Mouse (Mus musculus) adrenal gland (tissue): Measurements from ENCODE around the gene Tfap2a.

Experiments used
- intact Hi-C: fragments of 180-260 bp; cut with DNase I; formaldehyde crosslinking; loops from one replicate; pipeline ENCODE4 v1.15.1; 2025
- long read RNA-seq, 2 experiments: library from polyadenylated mRNA; unstranded; transcript quantifications; one replicate each; pipeline ENCODE4 v2.0.0; 2020; ENCODE audit warnings: borderline replicate concordance in 1 of 2; ENCODE audit not compliant: insufficient replicate concordance in 1 of 2

The Tfap2a gene
- long read RNA-seq, experiment 1, result 0 reads
- long read RNA-seq, experiment 2, partial matches to known transcripts, result 0 of 1 reads
- long read RNA-seq, experiment 2, other reads (novel, unspliced or antisense), result 1 of 1 reads

DNA sequence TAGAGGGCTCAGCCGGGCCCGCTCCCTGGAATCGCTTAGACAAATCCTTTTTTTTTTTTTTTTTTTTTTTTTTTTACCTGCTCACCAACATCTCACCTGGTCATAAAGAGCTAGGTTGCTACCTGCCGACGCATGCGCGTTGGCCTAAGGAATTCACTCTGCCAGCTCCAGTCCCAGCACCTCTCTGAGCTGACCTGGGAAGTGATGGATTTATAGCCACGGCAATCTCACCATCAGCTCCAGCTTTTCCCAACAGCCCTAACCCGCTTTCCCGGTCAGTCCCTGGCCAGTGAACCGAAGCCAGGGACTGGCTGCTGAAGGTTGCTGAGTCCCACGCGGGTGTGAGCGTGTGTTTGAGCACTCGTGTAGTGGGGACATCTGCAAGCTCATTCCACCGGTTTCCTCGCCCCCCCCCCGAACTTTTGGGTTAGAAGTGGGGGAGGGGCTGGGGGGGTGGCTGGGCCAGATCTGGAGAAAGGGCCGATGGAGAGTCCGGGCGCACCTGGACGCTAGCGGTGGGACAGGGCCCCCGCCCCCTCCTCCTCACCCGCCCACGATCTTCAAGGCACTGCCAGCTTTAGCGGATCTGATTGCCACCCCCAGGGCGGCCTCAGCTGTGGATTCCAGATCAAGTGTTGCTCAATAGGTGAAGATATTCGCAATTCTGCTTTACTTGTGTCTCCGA, at the start of gene Tfap2a:
Tfap2a (minus strand) TSS at position 181 of the 685 bp plus-strand sequence.
- intact Hi-C loops, result no loop called here

DNA sequence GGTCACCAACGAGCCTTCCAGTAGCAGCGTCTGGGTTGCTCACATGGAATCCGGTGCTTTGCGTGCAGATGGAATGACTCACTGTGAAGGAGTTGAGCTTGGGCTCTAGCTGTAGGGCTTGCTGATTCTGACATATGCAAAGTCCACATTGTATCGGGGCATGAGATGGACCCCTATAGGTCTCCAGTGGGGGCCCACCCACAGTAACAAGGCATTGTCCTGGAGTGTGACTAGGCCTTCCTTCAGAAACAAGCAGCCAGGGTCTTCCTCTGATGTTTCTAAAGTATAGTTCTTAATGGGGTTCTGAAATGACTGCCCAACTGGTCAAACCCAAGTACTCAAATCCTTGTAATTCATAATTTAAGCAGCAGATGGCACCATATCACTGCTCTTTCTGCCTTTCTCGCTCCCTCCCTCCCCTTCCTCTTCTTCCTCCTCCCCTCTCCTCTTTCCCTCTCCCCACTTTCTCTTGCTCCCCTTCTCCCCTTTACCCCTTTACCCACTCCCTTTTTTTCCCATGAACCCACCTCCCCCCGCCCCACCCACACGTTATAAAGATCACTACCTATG, 46.1 kb upstream of the Tfap2a start:
- intact Hi-C loops, result loop anchor here (2.0 to 5.0 kb wide), 3 partner anchors 38 to 455 kb away; no protein-coding TSS in a partner anchor

DNA sequence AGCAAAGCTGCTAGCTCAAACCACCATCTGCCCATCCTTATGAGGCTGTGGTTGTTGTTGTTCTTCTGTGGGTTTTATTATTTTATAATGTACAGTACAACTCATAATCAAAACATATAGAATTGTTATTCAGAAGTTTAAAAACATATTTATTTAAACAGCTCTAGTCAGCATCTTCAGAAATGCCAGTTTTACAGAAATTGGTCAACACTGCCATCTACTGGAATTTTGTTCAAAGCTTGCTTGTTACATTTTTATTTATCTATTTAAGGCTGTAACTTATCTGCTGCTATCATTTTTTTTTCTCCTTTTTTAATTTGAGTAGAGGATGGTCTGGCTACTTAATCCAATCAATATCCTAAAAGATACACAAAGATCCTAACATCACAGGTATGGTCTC, 19.8 kb upstream of the Tfap2a start:
- intact Hi-C loops, result loop anchor here (5.0 to 10.0 kb wide), 4 partner anchors 803 to 1903 kb away; no protein-coding TSS in a partner anchor

DNA sequence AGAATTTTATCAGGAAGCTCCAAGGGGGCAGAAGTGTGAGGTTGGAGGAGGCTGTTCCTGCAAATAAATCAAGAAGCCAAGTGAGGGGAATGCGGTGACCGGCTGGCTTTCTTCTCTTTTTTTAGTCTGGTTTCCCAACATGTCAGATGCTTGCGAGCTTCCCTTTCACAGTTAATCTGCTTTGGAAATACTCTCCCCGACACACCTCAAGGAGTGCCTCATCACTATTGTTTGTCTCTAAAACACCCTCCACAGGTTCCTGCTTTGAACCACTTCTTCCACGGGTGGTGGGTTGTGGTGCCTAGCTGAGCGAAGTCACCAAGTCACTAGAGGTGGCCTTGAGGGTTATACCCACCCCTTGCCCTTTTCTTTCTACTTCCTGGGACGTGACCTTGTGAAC, 18.2 kb upstream of the Tfap2a start:
- intact Hi-C loops, result loop anchor here (5.0 to 10.0 kb wide), 4 partner anchors 802 to 1902 kb away; no protein-coding TSS in a partner anchor

DNA sequence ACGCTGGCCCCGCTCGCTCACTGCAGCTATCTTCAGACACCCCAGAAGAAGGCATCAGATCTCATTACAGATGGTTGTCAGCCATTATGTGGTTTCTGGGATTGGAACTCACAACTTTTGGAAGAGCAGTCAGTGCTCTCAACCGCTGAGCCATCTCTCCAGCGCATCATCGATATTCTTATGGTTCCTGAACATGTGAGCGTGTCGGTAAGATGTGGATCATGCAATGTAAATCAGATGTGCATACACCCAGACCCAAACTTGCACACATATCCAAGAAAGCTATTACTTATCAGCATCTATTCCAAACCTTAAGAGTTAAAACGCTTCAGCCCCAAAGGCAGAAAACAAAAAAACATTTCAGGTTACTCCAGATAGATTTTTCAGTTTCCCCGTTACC, 15.9 kb upstream of the Tfap2a start:
- intact Hi-C loops, result loop anchor here (10.0 kb wide), 2 partner anchors 799 to 1899 kb away; no protein-coding TSS in a partner anchor

DNA sequence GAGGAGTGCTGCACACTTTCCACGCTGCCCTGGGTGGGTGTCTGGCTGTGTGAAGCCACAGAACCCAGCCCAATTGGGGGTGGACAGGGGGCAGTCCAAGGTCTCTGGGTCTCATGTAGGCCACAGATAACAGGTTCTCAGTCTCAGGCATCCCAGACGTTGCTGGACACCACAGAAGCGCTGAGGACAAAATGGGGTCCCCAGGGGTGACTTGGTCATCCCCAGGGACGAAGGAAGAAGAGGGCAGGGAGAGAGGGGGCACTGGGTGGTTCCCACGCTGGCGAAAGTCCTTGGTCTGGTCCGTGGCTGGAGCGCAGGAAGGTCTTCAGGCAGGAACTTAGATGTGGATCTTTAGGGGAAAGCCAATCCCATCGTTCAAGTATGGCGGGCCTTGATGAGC, 13.7 kb upstream of the Tfap2a start:
- intact Hi-C loops, result loop anchor here (10.0 kb wide), 2 partner anchors 797 to 1897 kb away; no protein-coding TSS in a partner anchor

DNA sequence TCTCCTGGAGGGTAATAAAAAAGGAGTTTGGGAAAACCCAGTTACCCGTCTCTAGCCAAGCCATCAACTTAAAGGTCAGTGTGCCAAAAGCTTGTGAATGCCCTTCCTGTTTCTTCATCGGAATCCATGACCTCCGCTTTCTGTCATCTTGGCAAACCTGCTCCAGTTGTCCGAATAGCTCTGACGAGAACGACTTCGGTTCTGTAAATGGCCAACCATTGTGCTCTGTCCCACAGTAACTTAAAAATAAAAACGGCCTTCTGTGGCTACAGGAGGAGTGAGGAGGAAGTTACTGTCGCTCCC, 11.4 kb upstream of the Tfap2a start:
- intact Hi-C loops, result loop anchor here (5.0 to 10.0 kb wide), 2 partner anchors 1307 to 1565 kb away; no protein-coding TSS in a partner anchor

DNA sequence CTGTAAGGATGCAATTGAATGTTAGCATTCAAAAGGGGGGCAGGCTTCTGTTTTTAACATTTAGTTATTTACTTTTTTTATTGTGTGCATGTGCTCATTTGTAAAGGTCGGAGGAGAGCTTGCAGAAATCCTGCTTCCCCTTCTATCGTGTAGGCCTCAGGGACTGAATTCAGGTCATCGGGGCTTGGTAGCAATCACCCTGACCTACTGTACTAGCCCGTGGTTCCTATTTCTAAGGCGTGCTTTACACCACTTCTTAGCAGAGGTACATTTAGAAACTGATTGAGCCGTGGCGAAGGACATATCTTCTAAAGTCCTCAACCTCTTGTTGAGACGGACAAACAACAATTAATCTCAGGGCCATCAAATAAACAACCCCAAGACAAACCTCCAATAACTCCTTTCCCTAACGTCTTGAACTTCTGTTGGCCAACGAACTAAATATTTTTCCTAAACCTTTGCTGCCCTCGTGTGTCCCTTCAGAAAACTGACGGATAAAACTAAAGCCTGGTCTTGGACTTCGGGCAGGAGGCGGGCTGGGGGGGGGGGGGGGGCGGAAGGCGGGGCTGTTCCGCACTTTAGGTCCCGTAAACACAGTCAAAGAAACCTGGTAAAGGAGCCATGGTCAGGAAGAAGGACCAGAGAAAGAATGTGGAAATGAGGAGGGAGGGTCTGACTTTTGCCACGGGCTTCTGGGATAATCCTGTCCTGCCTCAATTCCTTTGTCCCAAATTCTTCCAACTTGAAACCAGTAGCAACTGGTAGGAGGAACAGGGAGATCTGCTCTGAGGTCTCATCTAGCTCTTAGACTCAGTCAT, 10.8 kb upstream of the Tfap2a start:
- intact Hi-C loops, result loop anchor here (5.0 to 10.0 kb wide), 2 partner anchors 1307 to 1564 kb away; no protein-coding TSS in a partner anchor

DNA sequence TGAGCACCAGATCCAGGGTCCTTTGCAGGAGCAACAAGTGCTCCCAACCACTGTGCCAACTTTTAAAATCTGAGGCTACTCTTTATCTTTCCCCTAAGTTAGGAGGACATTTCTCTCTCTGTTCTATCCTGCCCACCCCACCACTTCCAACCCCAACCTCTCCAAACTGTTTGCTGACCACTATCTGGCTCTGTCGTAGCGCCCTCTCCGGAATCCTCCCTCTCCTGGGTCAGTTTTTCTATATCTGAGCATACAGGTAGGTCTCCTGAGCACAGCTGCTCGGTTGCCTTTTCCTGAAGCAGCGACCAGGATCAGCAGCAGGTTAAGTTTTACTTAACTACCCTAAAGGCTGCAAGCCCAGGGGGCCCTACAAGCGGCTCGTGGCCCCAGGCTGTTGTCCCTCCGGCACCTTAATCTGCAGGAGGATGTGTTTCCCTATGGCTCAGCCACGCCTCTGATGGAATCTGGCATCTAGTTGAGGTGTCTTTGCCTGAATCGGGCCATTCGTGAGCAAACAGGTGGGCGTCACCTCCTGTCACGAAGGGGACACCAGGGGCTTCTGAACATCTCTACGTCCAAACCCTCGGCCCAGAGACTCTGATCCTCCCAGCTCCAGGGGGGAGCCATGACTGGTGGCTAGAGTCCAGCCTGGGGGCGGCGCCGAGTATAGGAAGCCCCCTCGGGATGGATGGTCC, 6.1 kb upstream of the Tfap2a start:
- intact Hi-C loops, result loop anchor here (10.0 kb wide), 1 partner anchor 1559 kb away; no protein-coding TSS in a partner anchor

DNA sequence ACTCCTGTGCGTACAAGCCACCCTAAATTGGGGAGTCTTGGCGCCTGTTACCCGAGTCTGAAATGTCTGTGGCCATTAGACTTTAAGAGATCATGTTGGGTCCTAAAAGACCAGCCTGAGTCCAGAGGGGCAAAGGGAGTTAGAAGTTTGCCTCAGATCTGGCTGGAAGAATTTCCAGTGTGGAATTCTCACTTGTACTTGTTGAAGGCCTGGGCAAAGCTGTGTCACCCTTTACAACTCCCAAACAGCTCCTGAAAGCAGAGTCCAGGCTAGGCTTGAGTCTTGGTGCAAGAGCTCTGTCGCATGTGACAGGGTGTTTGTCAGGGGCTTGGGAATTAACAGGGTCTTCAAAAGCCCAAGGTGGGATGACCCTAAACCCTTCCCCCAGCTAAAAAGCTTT, 5.0 kb upstream of the Tfap2a start:
- intact Hi-C loops, result loop anchor here (10.0 kb wide), 1 partner anchor 1558 kb away; no protein-coding TSS in a partner anchor

DNA sequence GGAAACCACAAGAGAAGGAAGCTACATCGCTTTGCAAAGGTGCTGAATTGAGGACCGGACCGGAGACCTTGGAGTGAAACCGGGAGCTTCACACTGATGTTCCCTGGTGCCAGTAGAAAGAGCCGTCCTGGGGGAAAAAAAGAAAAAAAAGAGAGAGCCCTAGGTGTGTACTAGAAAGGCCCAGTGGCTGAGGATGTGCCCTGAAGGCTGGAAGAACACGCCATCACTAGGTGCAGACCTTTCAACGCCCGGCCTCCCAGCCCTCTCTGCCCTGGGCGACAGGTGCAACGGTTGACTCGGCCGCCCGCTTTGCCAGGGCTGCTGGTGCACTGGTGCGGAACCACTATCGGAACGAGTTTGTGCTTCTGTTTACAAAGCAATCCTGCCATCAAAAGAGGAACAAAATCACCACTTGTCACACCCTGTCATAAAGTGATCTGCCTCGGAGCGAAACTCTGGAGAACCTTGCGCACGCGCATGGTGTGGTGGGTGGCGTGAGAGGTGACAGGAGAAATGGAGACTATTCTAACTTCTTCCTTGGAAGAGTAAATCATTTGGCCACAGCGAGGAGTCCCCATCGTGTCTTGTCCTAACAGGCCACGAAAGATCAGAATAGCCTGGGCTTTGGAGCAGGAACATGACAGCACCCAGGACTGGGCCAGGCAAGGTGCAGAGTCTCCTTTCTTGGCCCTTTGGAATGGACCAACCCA, 3.8 kb upstream of the Tfap2a start:
- intact Hi-C loops, result loop anchor here (10.0 kb wide), 1 partner anchor 1557 kb away; no protein-coding TSS in a partner anchor

DNA sequence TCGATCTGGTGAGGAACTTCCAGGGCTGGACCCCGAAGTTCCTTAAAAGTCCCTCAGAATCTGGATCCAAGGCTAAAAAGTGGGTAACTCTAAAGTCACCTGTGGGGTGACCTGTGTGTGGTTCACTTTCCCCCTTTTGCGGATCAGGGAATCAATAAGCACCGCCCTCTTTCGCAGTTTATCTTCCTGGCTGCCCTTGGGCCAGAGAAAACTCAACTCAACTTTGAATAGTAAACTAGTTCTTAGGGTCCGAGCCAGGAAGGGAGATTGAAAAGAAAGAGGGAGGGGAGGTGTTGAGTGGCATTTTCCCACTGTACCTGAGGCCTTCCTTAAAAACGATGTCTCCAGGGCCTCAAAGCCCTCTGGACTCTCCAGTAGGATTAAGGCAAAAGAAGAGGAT, 3.3 kb upstream of the Tfap2a start:
- intact Hi-C loops, result loop anchor here (10.0 kb wide), 1 partner anchor 1557 kb away; no protein-coding TSS in a partner anchor

DNA sequence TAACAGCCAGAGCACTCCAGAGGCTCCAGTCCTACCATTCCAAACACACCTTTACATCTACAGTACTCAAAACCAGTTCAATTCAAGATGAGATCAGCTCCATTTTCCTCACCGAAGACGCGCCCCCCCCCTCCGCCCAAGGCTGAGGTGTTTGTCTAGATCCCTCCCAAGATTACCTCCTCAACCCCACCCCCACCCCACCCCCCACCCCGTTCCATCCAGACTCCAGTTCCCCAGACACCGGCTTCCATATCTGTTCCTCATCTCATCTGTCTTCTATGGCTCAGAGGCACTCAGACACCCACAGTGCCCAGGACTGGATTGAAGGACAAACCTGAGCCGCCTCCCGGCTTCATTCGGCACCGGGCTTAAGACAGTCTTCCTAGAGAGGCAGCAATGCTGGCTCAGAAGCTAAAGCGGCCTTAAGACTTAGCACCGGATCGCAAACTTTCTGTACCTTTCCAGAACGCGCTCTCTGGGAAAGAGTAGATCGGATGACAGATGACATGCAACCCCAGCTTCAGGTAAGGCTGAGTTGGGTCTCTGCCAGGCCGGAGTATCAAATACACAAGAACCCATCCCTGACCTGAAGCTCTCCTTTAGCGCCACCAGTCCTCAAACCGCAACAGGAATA, 2.7 kb upstream of the Tfap2a start:
- intact Hi-C loops, result loop anchor here (10.0 kb wide), 1 partner anchor 1556 kb away; no protein-coding TSS in a partner anchor

DNA sequence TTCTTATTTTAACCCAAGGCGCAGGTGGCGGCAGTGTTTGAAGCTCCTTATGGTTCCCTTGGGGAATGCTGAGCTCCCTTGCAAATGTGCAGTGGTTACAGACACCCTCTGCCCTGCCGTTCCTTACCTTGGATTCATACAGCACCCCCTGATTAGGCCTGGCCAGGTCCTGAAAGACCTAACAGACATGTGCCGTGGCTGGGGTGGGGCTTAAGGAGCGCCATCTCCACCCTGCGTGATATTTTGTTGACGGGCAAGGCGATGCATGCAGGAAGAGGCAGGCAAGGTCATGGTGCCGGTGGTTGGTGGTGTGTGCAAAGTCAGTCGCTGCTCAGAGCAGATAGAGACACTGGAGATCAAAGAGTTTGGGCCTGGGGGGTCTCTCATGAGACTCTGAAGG, 1.7 kb upstream of the Tfap2a start:
- intact Hi-C loops, result loop anchor here (10.0 kb wide), 1 partner anchor 1555 kb away; no protein-coding TSS in a partner anchor

DNA sequence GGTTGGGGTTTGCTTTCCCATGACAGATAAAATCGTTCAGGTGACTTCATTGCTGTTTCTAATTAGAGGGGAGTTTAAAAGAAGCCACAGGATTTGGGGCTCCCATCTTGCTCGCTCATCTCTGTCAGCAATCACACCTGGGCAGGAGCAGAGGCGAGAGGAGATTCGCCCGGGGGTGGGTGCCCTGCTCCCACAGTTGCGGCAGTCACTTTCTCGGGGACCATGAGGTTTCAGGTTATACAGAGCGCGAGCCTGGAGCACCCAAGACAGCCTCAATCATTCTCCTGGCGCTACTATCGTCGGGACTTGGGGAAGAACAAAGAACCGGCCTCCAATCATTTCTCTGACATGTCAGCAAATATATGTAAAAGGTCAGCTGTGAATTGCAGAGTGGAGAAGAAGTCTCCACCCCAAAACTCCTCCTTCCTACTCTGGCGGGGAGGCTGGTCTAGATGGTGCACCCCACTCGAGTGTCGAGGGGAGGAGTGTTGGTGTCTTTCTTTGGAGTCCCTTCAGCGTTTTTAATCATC, 1.0 kb upstream of the Tfap2a start:
- intact Hi-C loops, result no loop called here

DNA sequence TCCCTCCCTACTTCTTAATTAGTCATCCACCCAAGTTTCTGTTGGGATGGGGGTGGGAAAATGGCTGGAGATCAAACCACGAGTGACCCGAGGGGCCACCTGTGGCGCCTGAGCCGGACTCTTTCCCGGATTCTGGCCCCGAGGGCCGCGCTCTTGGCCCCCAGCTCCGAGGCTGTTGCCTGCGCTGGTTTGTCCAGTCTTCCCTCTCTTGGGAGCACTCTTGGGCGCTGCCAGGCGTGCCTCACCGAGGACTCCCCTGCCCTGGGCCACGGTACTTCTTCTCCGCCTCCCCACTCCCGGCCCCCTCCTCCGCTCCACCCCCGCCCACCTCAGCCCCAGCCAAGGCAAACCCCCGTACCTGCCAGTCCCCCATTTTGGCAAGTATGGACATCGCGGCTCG, 415 bp downstream of the Tfap2a start:
- intact Hi-C loops, result no loop called here

DNA sequence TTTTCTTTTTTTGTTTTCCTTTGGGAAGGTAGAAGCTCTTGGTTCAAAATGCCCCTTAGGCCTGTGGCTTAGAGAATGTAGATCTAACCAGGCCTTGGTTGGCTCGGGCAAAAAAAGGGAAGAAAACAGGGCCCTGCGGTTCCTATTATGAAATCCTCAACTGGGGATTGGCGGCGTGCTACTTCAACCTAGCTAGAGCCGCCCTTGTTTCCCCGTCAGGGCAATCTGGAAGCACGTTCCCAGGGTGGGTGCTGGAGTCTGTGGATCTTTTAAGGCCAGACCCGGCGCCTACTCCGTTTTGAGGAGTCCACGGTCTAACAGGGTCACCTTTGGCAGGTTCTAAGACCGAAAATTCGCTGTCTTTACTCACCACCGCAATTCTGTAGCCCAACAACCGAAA, 1.1 kb downstream of the Tfap2a start:
- intact Hi-C loops, result no loop called here

DNA sequence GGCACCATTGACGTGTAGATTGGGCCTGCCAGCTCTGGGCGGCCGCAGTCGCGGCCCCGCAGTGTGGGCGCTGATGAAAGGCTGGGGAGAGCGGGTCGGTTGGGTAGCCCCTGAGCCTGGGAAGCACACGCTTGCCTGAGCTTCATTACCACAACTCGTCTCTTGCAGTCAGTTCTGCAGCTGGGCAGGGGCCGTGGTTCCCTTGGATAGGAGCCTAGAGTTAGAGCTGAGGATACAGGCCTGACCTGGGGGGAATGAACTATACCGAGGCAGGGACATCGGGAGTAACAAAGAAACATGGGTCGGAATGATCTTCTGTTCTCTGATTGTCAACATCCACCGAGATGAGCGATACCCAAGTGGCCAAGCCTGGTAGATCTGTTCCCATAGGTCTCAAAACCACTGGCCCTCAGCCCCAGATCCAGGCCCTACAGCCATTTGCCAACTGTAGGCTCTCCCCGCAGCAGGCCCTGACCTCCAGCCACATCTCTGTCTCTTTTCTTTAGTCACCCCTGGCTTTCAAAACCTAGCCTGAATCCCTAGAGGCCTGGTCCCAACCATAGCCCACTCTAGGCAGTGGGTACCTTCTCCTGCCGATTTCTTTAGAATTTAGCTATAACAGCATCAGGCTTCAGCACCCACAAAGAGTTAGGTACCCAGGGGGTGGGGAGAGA, 1.9 kb downstream of the Tfap2a start:
- intact Hi-C loops, result no loop called here
